Mouse (Mus musculus): ENCODE data around the gene Prkab2.

The Prkab2 gene

GRCm38 (mm10) chr3:97651604-97652003 lies 6.4 kb upstream of the Prkab2 start:
- DNase-seq = no peak

- DNase-seq = no peak
These were observed 4.2 kb upstream of the Prkab2 start for GRCm38 (mm10) chr3:97653781-97654180.

GRCm38 (mm10) chr3:97654901-97655300 lies 3.1 kb upstream of the Prkab2 start:
- no peak for DNase-seq

GRCm38 (mm10) chr3:97658426-97659193 lies 617 bp downstream of the Prkab2 start:
- peak; percentile 32 for DNase-seq

- no peak for DNase-seq
These were observed 1.8 kb downstream of the Prkab2 start for GRCm38 (mm10) chr3:97659746-97660145.

GRCm38 (mm10) chr3:97661206-97661605 lies 3.2 kb downstream of the Prkab2 start:
- DNase-seq = no peak

- no peak for DNase-seq
These were observed 7.5 kb downstream of the Prkab2 start for GRCm38 (mm10) chr3:97665525-97665924.

GRCm38 (mm10) chr3:97666154-97666553 lies 8.2 kb downstream of the Prkab2 start:
- DNase-seq = no peak

- no peak for DNase-seq
These were observed 9.2 kb downstream of the Prkab2 start for GRCm38 (mm10) chr3:97667093-97667675.

- DNase-seq = no peak
These were observed 16.7 kb downstream of the Prkab2 start, which contains the start of gene Gm17651 for GRCm38 (mm10) chr3:97674644-97675110. Gene Gm17651, minus strand, starts transcription at chr3:97674694.

- no peak for DNase-seq
These were observed 18.1 kb downstream of the Prkab2 start for GRCm38 (mm10) chr3:97676126-97676525.

GRCm38 (mm10) chr3:97678416-97678815 lies 20.4 kb downstream of the Prkab2 start:
- DNase-seq = no peak

GRCm38 (mm10) chr3:97680631-97681320 lies 22.8 kb downstream of the Prkab2 start:
- DNase-seq = peak; percentile 65

- DNase-seq = peak; percentile 42
These were observed 23.5 kb downstream of the Prkab2 start for GRCm38 (mm10) chr3:97681321-97682158.

- DNase-seq = no peak
These were observed 24.1 kb downstream of the Prkab2 start for GRCm38 (mm10) chr3:97682159-97682502.

- DNase-seq = no peak
These were observed 24.6 kb downstream of the Prkab2 start for GRCm38 (mm10) chr3:97682576-97682975.

GRCm38 (mm10) chr3:97683560-97684195 lies 25.7 kb downstream of the Prkab2 start:
- no peak for DNase-seq

- no peak for DNase-seq
These were observed 28.6 kb downstream of the Prkab2 start for GRCm38 (mm10) chr3:97686372-97687117.

- DNase-seq = no peak
These were observed 31.3 kb downstream of the Prkab2 start for GRCm38 (mm10) chr3:97689289-97689688.

- no peak for DNase-seq
These were observed 32.6 kb downstream of the Prkab2 start for GRCm38 (mm10) chr3:97690590-97690989.

GRCm38 (mm10) chr3:97691443-97692017 lies 33.5 kb downstream of the Prkab2 start:
- no peak for DNase-seq

All from cerebellum, adult 11 months (tissue).